Mouse (Mus musculus) embryonic fibroblast, embryonic 13.5 days (primary cell): ENCODE measurements around the gene Nt5e.

ENCODE experiments used
- CTCF ChIP-seq: IDR thresholded peaks from 2 replicates; pipeline ENCODE4 v1.5.1; 2011; ENCODE audit warnings: mild to moderate bottlenecking, control low read depth, low read length, moderate library complexity, borderline replicate concordance; ENCODE audit not compliant: insufficient read depth
- POLR2A ChIP-seq: IDR thresholded peaks from 2 replicates; pipeline ENCODE4 v1.6.1; 2011; ENCODE audit warnings: low read depth, mild to moderate bottlenecking, control low read depth, low read length, moderate library complexity

DNA sequence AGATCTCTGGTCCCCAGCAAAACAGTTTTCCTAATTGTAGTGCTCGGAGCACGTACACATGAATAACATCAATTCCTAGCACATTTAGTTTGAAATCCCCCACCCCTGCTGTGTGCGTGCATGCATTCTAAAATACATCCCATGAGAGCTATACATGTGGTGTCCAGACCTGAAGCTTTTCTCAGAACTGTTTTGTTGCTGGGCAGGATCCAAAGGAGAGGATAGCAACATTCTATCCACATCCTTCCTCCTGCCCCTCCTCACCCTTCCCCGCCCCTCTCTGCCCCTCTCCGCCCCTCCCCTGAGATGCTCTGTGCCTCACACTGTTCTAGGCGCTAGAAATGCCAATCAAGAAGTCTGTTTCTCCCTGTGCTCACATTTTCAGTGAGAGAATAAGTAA lies 25.7 kb downstream of the Nt5e start:
- no peak for TF ChIP-seq POLR2A
- no peak for TF ChIP-seq CTCF
